Mouse (Mus musculus): ENCODE results near the gene Vps33b. TPM values are rescaled to one million over a fixed set of nuclear protein-coding genes. Genes with fewer than 3 reads are reported as not detected.

Gene Vps33b
- 17.2 TPM for polyA plus RNA-seq (2015; fragmentation: Illumina TruSeq; extraction: RNeasy Lipid Tissue Mini Kit (QIAGEN cat#74804); ENCODE audit: low read depth, low replicate concordance)

DNA sequence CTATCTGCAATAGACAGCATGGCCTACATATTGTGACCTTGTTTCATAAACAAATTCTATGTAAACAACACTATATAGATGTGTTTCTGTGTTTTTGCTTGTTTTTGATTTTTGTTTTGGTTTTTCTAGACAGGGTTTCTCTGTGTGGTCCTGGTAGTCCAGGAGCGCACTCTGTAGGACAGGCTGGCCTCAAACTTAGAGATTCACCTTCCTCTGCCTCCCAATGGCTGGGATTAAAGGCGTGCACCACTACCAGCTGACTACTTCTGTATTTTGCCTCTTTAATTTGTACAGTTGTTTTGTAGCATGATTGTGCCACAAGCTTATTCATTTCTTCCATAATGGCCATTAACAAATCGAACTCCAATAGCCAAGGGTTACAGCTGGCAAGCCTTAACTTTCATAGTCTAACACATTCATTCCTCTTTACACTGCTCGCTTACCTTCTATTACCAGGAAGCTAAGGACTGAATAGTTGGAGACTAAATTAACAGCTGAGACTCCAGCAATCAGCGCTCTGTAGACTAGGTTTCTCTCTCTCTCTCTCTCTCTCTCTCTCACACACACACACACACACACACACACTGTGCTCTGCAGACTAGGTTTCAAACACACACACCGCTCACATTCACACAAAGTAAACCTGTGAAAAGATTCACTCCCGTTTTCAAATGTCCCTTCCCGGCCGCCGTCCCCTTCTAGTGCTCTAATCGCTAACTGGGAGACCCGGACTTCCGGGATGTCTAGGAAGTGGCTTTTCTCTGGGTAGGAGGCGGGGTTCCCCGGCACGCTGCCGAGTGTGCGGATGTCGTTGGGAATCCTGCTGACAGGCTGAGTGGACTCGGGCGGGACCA lies at the start of gene Vps33b:
TSS of gene Vps33b (plus strand) at position 753 of the 854 bp plus-strand sequence.

DNA sequence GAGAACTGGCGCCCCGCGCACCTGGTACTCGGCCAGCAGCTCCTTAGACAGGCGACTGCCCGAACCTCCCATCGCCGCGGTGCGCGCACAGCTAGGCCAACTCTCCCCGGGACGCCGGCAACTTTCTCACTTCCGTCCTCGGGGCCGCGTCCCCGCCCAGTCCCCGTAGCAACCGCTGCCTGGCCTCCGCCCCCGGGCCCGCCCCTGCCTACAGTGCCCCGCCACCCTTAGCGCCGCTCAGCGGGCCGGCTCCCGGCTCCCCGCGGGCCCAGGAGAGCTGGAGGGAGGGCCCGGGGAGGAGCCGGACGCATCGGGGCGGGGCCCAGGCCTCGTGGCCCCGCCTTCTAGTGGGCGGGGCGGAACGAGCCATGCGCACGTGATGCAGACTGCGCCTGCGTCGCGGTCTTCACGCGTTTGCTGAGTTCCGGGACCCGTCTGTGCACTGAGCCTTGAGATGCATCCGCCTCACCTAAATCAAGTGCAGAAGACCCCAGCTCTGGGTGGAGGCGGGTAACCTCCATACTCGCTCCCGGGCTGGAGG lies 36.9 kb upstream of the Vps33b start, which contains the start of the genes Cib1 and Gdpgp1:
TSS of gene Cib1 (minus strand) at position 325 of the 541 bp plus-strand sequence.
TSS of gene Gdpgp1 (plus strand) at position 377 of the 541 bp plus-strand sequence.

DNA sequence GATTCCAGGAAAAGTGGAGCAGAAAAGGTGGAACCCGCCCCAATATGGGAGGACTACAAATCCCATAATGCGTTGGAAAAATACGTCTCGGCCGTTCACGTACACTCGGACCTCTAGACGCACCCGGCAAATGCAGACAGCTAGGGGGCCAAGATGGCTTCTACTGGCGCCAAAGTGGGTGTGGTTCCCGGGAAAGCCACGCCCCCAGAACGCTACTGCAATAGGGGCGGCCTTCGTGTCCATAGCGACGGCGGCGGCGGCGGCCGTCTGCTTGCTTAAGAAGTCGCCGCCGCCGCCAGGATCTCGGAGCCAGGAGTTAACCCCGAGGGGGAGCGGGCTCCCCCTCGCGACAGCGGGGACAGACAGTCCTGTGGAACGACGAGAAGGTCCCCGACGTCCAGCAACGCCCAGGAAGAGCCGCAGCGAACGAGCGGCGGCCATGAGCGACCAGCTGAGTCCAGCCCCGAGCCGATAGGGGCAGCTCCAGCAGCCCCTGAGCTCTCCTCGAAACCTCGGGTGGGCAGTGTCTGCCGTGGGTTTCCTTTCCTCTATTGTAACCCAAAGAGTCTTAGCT lies 23.2 kb upstream of the Vps33b start, which contains the start of gene Ttll13:
TSS of gene Ttll13 (plus strand) at position 229 of the 574 bp plus-strand sequence.

DNA sequence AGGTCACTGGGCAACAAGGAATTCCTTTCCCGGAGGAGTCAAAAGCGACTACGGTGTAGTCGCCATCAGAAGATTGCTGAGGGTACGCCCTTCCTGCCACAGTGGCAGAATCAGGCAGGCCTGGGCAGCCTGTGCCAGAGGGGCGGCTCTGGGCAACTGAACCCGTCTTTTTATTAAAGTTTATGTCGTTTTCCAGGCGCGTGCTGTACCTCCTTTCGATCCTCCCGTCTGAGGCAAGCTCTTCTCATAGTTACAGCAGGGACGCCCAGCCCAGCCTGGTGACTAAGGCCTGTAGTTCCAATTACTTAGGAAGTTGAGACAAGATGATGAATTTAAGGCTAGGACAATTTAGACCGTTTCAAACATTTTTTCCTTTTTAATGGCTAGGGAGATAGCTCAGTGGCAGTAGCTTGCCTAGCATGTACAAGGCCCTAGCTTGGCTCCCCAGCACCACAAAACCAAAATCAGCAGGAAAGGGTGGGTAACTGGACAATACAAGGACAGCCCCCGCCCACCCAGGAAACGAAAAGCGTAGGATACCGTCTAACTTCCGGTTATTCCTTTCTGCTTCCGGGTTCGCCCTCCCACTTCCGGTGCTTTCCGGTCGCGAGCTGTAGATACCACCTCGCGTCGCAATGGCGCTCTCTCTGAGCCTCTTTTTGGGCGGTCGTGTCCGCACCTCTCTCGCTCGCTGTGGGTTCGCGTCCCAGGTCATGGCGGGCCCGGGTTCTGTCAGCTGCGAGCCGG lies 8.7 kb upstream of the Vps33b start, which contains the start of gene Ngrn:
TSS of gene Ngrn (plus strand) at position 591 of the 747 bp plus-strand sequence.

DNA sequence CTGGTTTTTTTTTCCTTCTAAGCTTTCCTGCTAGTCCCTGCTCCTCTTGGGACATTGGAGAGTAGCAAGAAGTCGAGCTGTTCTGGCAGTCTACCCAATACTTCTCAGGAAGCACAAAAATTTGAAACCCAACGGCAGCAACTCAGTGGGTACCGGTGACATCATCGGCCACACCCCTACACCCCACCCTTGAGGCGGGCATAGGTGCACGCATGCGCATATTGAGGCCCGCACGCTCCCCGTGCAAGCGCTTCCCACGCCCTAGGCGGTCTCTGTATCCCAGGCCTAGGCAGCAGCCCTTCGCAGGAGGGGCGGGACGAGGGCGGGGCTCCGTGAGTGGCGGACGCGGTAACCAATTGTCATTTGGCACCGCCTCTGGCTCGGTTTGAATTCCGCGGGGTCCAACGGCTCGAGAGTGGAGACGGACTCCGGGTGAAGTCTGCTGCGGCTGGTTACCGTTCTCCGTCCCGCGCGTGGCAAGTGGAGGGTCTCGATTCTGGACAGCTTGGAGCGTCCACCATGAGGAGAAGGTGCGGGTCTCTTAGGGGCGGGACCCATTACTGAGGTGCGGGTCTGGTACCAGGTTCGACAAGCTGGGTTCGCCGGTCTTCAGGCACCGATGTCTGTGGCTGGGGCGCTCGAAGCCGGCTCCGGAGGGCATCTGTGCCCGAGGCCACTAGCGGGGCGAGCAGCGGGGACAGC lies 24.8 kb downstream of the Vps33b start, which contains the start of gene Prc1:
TSS of gene Prc1 (plus strand) at position 389 of the 702 bp plus-strand sequence.

DNA sequence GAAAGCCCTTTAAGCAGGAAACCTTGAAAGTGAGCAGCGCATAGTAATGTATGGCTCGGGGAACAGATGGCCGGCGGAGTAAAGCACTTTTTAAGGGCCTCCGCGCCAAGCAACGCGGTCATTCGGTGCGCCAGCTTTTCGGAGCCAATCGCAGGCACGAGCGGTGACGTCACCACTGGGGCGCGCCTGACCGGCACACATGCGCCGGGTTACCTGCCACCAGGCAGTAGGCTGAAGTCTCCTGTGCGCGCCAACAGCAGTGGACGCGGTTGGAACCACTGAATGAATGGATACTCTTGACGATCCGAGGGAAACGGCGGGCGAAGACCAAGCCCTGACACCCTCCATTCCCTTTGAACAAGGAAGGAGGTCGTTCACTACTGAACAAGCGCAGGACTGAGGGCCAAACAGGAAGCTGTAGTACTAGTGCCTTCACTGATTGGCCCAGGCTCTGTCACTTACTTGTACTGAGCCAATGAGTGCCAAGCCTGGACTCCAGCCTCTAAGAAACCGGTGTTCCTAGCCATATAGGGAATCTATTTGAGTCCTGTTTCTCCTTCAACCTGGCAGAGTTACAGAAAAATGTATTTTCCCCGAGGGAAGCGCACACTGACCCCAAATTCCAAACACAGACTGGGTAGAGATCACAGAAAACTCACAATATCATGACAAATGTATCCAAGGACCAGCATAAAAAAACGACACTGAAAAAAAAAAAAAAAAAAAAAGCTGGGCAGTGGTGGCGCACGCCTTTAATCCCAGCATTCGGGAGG lies 54.8 kb downstream of the Vps33b start, which contains the start of gene Rccd1:
TSS of gene Rccd1 (minus strand) at position 412 of the 773 bp plus-strand sequence.

DNA sequence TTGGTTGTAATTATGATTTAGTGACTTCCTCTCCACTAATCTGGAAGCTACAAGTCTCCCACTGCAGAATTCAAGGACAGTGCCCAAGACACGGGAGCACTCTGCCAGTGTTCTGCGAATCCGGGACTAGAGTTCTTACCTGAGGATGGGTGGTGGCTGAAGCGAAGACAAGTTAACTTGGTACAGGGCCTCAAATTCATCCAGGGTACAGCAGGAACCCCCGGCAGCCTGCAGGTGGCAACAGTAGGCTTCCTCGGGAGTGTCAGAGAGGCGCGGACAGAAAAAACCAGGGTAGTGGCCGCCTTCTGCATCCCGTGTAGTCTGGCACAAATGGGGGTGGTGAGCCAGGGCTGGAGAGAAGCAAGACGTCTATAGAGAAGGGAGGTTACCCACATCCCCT lies 71.3 kb downstream of the Vps33b start, which contains the start of gene Unc45a:
TSS of gene Unc45a (minus strand) at position 213 of the 400 bp plus-strand sequence.

Other genes with a start within 250 kb of the Vps33b start
- gene Zfp710, start 244.8 kb upstream of the Vps33b start, polyA plus RNA-seq (2015; fragmentation: Illumina TruSeq; extraction: RNeasy Lipid Tissue Mini Kit (QIAGEN cat#74804); ENCODE audit: low read depth, low replicate concordance), result 11.7 TPM
- 62.9 TPM for gene Idh2, start 154.3 kb upstream of the Vps33b start, polyA plus RNA-seq (2015; fragmentation: Illumina TruSeq; extraction: RNeasy Lipid Tissue Mini Kit (QIAGEN cat#74804); ENCODE audit: low read depth, low replicate concordance)
- gene Sema4b, start 82.8 kb upstream of the Vps33b start, polyA plus RNA-seq (2015; fragmentation: Illumina TruSeq; extraction: RNeasy Lipid Tissue Mini Kit (QIAGEN cat#74804); ENCODE audit: low read depth, low replicate concordance), result 6.8 TPM
- 41.7 TPM for gene Cib1, start 36.8 kb upstream of the Vps33b start, polyA plus RNA-seq (2015; fragmentation: Illumina TruSeq; extraction: RNeasy Lipid Tissue Mini Kit (QIAGEN cat#74804); ENCODE audit: low read depth, low replicate concordance)
- gene Gdpgp1, start 36.8 kb upstream of the Vps33b start, polyA plus RNA-seq (2015; fragmentation: Illumina TruSeq; extraction: RNeasy Lipid Tissue Mini Kit (QIAGEN cat#74804); ENCODE audit: low read depth, low replicate concordance), result 5.0 TPM
- gene Ttll13, start 23.3 kb upstream of the Vps33b start, polyA plus RNA-seq (2015; fragmentation: Illumina TruSeq; extraction: RNeasy Lipid Tissue Mini Kit (QIAGEN cat#74804); ENCODE audit: low read depth, low replicate concordance), result 0.54 TPM
- gene Ngrn, start 8.4 kb upstream of the Vps33b start, polyA plus RNA-seq (2015; fragmentation: Illumina TruSeq; extraction: RNeasy Lipid Tissue Mini Kit (QIAGEN cat#74804); ENCODE audit: low read depth, low replicate concordance), result 62.8 TPM
- 1.1 TPM for gene Prc1, start 24.8 kb downstream of the Vps33b start, polyA plus RNA-seq (2015; fragmentation: Illumina TruSeq; extraction: RNeasy Lipid Tissue Mini Kit (QIAGEN cat#74804); ENCODE audit: low read depth, low replicate concordance)
- gene Rccd1, start 54.8 kb downstream of the Vps33b start, polyA plus RNA-seq (2015; fragmentation: Illumina TruSeq; extraction: RNeasy Lipid Tissue Mini Kit (QIAGEN cat#74804); ENCODE audit: low read depth, low replicate concordance), result 15.3 TPM
- gene Unc45a, start 71.4 kb downstream of the Vps33b start, polyA plus RNA-seq (2015; fragmentation: Illumina TruSeq; extraction: RNeasy Lipid Tissue Mini Kit (QIAGEN cat#74804); ENCODE audit: low read depth, low replicate concordance), result 24.8 TPM
- gene Hddc3, start 73.5 kb downstream of the Vps33b start, polyA plus RNA-seq (2015; fragmentation: Illumina TruSeq; extraction: RNeasy Lipid Tissue Mini Kit (QIAGEN cat#74804); ENCODE audit: low read depth, low replicate concordance), result 52.0 TPM
- 108 TPM for gene Man2a2, start 101.7 kb downstream of the Vps33b start, polyA plus RNA-seq (2015; fragmentation: Illumina TruSeq; extraction: RNeasy Lipid Tissue Mini Kit (QIAGEN cat#74804); ENCODE audit: low read depth, low replicate concordance)
- gene Fes, start 118.3 kb downstream of the Vps33b start, polyA plus RNA-seq (2015; fragmentation: Illumina TruSeq; extraction: RNeasy Lipid Tissue Mini Kit (QIAGEN cat#74804); ENCODE audit: low read depth, low replicate concordance), result 3.5 TPM
- 18.4 TPM for gene Furin, start 135.8 kb downstream of the Vps33b start, polyA plus RNA-seq (2015; fragmentation: Illumina TruSeq; extraction: RNeasy Lipid Tissue Mini Kit (QIAGEN cat#74804); ENCODE audit: low read depth, low replicate concordance)

Data from brain, adult 10 weeks (tissue).